Mouse (Mus musculus) cerebellum, adult 2 months (tissue): ENCODE measurements around the gene Akt1.

Experiments used
- CTCF ChIP-seq: fragments of 200-500 bp; IDR thresholded peaks from 2 replicates; pipeline ENCODE4 v1.5.1; 2011; ENCODE audit warnings: low read depth, mild to moderate bottlenecking, control low read depth, low read length, moderate library complexity, borderline replicate concordance; ENCODE audit not compliant: insufficient read depth
- POLR2A ChIP-seq: fragments of 200-500 bp; IDR thresholded peaks from 2 replicates; pipeline ENCODE4 v1.6.1; 2011; ENCODE audit warnings: low read length, control low read depth, borderline replicate concordance; ENCODE audit not compliant: insufficient read depth

DNA sequence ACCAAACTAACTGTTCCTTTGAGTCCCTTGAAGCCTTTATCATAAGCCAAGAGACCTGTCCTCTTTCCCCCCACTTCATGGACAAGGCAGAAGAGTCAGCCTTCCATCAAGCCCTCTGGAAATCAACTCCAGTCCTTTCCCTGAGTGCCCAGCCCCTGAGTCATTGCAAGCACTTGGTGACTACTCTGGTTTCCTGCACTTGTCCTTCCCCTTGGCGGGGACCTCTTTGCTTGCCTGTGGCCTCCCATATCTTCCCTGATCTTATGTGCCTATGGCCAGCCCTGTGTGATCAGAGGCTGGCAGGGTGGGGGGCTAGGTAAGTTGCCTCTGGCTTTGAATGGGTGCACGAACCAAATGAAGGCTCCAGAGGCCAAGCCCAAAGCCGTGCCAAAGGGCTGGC, 52.8 kb downstream of the Akt1 start:
- TF ChIP-seq POLR2A = no peak
- TF ChIP-seq CTCF = no peak
